Mouse (Mus musculus): ENCODE measurements around the gene Arcn1. TPM values are rescaled to one million over a fixed set of nuclear protein-coding genes. Genes with fewer than 3 reads are reported as not detected.
A peak's percentile ranks its signal among the peaks of the same experiment; 100 is the strongest.
"Not testable (repeated sequence)": the region's sequence is repeated elsewhere in the genome, so short reads cannot be mapped to it uniquely, and the experiment has no call there.

Gene Arcn1
- 148 and 170 TPM in 2 replicates for total RNA-seq (2021)
- long read RNA-seq, full-length matches to known transcripts, result 108 of 150 reads
- long read RNA-seq, partial matches to known transcripts, result 41 of 150 reads
- long read RNA-seq, other reads (novel, unspliced or antisense), result 1 of 150 reads

DNA sequence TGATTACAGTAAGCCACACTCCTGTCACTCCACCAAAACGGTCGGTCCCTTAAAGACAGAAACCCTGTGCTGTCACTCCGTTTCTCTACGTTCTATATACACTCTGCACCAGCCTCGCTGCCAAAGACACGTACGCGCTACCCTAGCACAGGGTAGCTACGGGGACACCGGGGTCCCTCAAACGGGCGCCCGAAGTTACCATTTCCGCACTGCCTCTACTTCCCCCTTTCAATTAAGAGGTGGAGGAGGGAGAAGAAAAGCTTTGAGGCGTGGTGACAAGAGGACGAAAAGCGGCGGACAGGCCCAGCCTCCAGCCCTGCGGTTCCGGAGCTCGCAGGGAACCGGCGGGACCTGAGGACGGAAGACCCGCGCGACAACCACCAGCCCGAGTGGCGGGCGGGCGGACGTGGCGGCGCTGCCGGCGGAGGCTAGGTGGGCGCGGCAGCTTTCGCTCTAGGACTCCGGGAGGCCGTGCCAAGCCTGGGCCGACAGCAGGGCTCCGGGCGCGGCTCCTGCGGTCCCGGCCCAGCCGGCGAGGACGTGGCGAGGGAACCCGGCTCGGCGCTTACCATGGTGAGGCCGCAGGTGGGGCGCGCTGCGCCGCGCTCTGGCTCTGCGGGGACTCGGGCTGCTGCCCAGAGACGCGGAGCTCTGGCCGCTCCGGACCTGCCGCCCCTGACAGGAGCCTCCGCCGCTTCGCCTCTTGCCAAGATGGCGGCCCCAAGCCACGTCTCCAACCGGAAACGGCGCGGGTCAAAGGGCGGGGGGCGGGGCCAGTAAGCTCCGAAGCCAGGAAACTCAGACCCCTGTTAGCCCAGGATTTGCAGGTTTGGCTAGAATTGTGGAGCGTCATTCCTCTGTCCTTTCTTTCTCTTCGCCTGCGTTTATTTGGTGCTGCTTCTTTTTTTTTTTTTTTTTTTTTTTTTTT lies at the start of gene Arcn1, which contains the start of gene Ift46:
Arcn1 (minus strand) TSS at position 745 of the 928 bp plus-strand sequence.
Ift46 (plus strand) TSS at position 808 of the 928 bp plus-strand sequence.
- DNase-seq, result peak; percentile 82

DNA sequence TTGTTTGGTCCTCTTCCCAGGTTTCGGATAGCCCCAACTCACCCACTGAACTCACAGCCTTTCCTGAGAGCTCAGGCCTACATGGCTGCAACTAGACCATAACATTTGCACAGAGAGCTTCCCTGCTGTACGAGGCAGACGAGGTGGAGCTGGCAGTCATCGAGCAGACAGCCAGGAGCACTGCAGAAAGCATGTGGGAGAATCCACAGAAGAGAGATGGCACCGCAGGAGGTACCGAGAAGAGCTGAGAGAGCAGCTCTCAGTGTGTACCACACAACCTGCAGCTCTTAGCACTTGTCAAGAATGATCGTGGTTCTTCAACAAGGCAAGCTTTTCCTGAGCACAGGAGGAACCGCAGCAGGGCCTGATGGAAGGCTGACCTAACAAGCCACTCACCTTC lies 46.5 kb upstream of the Arcn1 start:
- DNase-seq, result no peak

DNA sequence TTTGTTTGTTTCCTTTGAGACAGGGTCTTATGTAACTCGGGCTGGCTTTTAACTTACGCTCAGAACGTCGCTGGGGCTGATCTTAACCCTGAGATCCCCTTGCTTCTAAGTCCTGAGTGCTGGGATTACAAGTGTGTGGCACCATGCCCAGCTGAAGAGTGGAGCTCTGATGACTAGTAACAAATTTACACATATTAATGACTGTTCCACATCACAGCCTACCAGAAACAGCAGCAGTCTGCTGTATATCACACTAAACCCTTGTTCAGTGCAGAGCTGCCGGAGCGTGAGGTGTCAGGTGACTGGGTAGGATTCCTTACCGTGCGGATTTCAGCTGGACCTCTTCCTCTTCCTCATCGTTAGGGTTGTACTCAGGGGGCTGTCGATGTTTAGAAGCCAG lies 42.7 kb upstream of the Arcn1 start:
- DNase-seq, result no peak

- DNase-seq, result no peak
These were observed 40.1 kb upstream of the Arcn1 start for GRCm38 (mm10) chr9:44807778-44808177.

- no peak for DNase-seq
These were observed 39.5 kb upstream of the Arcn1 start for GRCm38 (mm10) chr9:44807141-44807540.

DNA sequence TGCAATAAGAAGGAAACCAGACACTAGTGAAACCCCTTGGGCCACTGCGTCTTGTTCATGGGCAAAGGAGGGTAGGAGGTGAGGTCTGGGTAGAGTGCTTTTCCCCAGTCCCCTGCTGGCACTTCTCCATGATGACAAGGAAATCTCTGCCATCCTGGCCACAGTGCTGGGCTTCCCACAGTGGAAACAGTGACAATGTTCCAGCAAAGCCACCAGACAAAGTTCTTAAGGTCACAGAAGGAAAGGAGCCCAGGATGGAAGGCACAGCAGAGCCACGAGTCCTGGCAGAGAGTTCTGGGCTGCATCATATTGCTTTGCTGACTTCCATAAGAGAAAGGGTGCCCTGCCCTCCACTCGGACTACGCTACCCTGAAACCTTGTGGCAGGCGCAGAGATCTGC lies 37.9 kb upstream of the Arcn1 start:
- DNase-seq, result no peak

DNA sequence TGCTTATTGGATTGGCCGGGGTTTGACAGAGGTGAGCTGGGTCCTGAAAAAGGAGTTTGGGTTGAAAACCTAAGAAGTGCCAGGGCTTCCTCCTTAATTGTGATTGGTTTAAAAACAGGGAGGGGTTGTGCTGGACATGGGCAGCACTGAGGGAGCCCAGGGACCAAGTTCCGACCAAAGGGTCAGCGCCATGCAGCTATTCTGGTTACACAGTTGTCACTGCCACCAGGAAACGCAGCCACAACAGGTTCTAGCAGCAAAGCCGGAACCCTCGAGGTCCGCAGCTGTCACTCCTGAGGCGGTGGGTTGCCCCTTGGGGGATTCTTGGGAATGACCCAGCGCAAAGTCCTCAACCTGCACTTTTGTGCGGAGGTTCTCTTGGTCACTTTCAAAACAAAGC lies 37.0 kb upstream of the Arcn1 start:
- no peak for DNase-seq

GRCm38 (mm10) chr9:44802808-44803450 lies 35.3 kb upstream of the Arcn1 start, which contains the start of gene Ttc36:
Gene Ttc36, minus strand, starts transcription at chr9:44803072.
- no peak for DNase-seq

DNA sequence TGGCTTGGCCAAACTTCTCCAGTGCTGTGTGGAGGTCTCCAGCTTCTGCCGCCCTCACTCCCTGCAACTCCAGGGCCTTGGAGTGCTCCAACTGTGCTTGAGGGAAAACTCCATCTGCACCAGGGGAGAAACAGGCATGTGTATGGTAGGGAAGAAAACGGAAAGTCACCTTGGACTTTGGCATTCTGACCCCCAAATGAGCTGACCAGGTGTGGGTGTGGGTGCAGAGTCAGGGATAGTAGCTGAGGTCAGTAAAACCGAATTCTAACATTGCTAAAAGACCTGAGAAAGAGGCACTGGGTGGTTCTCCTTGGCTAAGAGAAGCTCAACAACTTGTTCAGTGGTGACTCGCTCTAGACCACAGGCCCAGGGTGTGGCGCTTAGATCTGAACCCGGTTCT lies 34.0 kb upstream of the Arcn1 start:
- no peak for DNase-seq

- DNase-seq, result no peak
These were observed 32.3 kb upstream of the Arcn1 start for GRCm38 (mm10) chr9:44799958-44800324.

DNA sequence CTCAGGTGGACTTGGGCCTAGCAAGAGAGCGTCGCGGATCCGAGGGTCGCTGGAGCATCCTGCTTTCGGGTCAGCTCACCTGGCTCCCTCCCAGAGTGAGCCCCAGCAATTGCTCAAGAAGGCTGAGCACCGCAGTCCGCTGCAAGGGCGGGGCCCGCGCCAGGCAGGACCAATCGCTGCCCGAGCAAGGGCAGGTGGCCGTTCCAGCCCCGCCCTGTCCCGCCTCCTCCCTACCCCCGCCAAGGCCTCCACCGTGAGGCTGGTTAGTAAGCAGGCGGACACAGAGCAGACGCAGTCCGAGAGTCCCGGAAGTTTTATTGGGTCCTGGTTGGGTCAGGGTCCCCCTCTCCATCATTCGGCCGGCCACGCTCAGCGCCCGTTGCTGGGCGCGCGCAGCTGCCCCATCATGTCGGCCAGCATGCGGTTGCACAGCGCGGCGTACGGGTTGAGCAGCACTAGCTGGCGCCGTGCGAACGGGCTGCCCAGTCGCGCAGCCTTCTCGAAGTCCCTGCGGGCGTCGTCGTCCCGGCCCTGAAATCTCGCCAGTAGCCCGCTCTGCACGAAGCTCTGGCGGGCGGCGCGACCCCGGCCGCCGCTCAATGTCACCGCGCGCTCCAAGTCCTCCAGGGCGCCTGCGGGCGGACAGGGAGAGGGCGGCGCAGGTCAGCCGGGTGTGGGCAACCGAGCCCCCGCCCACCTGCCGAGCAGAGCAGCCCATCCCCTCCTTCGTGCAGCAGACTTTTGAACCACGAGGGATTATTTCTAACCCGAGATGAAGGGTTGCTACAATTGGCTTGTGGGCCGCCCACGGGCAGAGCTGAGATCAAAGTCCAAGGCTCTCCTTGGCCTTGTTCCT lies 31.7 kb upstream of the Arcn1 start, which contains the start of gene Tmem25:
Tmem25 (minus strand) TSS at position 206 of the 856 bp plus-strand sequence.
- DNase-seq, result peak; percentile 93

DNA sequence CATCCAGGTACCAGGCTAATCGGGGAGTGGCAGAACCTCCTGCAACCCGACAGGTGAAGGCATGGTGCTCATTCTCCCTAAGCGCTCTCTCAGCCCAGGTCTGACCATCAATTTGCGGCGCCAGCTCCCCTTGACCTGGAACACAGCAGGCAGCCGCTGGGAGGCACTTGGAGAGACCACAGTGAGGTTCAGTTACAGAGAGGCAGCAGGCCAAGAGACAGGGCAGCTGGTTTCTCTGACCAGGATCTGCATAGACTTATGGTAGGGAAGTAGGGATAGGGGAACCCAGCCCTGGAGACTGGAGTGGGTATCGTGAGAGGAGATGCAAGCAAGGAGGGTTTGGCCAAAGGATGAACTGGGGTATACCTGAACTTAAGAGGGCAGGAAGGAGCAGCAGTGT lies 30.7 kb upstream of the Arcn1 start:
- no peak for DNase-seq

DNA sequence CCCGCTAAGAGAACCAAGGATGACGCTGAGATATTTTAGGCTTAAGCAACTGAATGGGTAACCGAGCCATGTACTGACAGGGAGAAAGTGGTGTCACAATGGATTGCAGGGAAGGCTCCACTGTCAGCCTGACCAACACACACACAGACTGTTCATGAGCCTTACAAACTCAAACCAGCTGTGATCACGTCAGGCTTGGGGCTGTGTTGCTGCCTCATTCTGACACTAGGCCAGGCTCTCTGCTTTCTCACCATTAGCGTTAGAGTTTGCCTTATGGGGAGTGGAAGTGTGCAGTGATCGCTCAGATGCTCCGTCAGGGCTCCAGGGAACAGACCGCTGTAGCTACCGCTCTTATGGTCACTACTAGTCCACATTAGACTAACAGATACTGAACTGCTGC lies 25.2 kb upstream of the Arcn1 start:
- DNase-seq, result no peak

GRCm38 (mm10) chr9:44772750-44773651 lies 5.4 kb upstream of the Arcn1 start:
- peak; percentile 90 for DNase-seq

- DNase-seq, result no peak
These were observed 4.7 kb upstream of the Arcn1 start for GRCm38 (mm10) chr9:44772392-44772749.

DNA sequence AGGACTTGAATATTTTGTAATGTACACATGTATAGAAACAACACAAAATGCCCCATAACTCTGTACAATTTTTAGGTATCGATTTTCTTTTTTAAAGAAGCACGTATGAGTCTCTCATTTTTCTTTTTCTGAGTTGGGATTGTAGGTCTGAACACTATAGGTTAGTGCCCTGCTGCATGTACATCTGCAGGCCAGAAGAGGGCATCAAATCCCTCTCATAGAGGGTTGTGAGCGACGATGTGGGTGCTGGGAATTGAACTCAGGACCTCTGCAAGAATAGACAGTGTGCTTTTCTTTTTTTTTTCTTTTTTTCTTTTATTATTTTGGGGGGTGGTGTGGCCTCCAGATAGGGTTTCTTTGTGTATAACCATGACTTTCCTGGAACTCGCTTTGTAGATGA lies 3.7 kb upstream of the Arcn1 start:
- DNase-seq, result no peak

GRCm38 (mm10) chr9:44768029-44768394 lies 367 bp upstream of the Arcn1 start:
- not testable (repeated sequence) for DNase-seq

DNA sequence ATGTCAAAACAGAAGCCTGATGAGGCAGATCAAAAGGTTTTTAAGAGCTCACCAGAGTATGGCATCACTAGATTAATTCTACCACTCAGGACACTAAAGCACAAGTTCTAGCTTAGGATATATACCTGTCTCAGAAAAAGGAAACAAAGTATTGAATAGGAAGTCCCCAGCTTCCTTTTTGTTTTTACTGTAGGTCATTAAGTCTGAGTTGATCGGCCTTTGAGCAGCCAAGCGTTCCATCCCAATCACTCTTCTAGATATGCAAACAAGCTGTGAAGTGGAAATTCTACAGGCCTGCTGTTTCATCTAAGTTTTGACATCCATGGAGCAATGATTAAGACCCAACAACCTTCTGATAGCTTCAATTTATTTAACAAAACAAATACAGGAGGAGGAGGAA lies 6.8 kb downstream of the Arcn1 start:
- DNase-seq, result no peak

GRCm38 (mm10) chr9:44748473-44748872 lies 19.2 kb downstream of the Arcn1 start:
- DNase-seq, result no peak

GRCm38 (mm10) chr9:44747341-44747740 lies 20.3 kb downstream of the Arcn1 start:
- no peak for DNase-seq

GRCm38 (mm10) chr9:44746666-44747065 lies 21.0 kb downstream of the Arcn1 start:
- DNase-seq, result no peak
